Mouse (Mus musculus) embryonic facial prominence, embryonic 13.5 days (tissue): Measurements from ENCODE around the gene Igf2r. TPM values are rescaled to one million over a fixed set of nuclear protein-coding genes. Genes with fewer than 3 reads are reported as not detected.

Experiments
- ATAC-seq: fragments of 200-750 bp; cut with Nextera tagmentation; 2 replicates; pipeline ENCODE4 v1.8.0; 2017; ENCODE audit warnings: low read depth; ENCODE audit not compliant: insufficient number of reproducible peaks, insufficient read depth, low FRiP score, low TSS enrichment
- H3K27ac ChIP-seq: fragments of 300-500 bp; sonication (generic); 2 replicates; pipeline ENCODE4 v1.5.1; 2015; ENCODE audit warnings: moderate library complexity, mild to moderate bottlenecking, inconsistent platforms
- H3K27me3 ChIP-seq: fragments of 300-500 bp; sonication (generic); 2 replicates; pipeline ENCODE4 v1.6.1; 2015; ENCODE audit warnings: mild to moderate bottlenecking, inconsistent platforms
- H3K36me3 ChIP-seq: fragments of 300-500 bp; sonication (generic); 2 replicates; pipeline ENCODE4 v1.6.1; 2015; ENCODE audit warnings: mild to moderate bottlenecking, inconsistent platforms
- H3K4me1 ChIP-seq: fragments of 300-500 bp; sonication (generic); 2 replicates; pipeline ENCODE4 v1.6.1; 2015; ENCODE audit warnings: inconsistent platforms
- H3K4me2 ChIP-seq: fragments of 300-500 bp; sonication (generic); 2 replicates; pipeline ENCODE4 v1.6.1; 2015; ENCODE audit warnings: moderate library complexity, mild to moderate bottlenecking, inconsistent platforms
- H3K4me3 ChIP-seq: fragments of 300-500 bp; sonication (generic); 2 replicates; pipeline ENCODE4 v1.5.1; 2015; ENCODE audit warnings: mild to moderate bottlenecking, inconsistent platforms
- H3K9ac ChIP-seq: fragments of 300-500 bp; sonication (generic); 2 replicates; pipeline ENCODE4 v1.6.1; 2015; ENCODE audit warnings: mild to moderate bottlenecking, inconsistent platforms
- H3K9me3 ChIP-seq: fragments of 300-500 bp; sonication (generic); 2 replicates; pipeline ENCODE4 v1.6.1; 2016; ENCODE audit warnings: inconsistent platforms
- WGBS: fragments of 180-500 bp; shearing (Covaris S2); methylation state at CpG from one replicate; pipeline ENCODE4 v1.1.7; 2015; ENCODE audit warnings: mixed read lengths; 5-methylcytosine and 5-hydroxymethylcytosine counted together
- polyA plus RNA-seq: library from polyadenylated mRNA; unstranded; fragments of >200 nt; fragmentation: Nextera tagmentation; extraction: Ambion mirVana; gene quantifications from 2 replicates; pipeline ENCODE4 v1.2.1, GENCODE M21; 2015

Gene Igf2r
- polyA plus RNA-seq, 1 experiment from 2014 or later = 27.9 TPM

DNA sequence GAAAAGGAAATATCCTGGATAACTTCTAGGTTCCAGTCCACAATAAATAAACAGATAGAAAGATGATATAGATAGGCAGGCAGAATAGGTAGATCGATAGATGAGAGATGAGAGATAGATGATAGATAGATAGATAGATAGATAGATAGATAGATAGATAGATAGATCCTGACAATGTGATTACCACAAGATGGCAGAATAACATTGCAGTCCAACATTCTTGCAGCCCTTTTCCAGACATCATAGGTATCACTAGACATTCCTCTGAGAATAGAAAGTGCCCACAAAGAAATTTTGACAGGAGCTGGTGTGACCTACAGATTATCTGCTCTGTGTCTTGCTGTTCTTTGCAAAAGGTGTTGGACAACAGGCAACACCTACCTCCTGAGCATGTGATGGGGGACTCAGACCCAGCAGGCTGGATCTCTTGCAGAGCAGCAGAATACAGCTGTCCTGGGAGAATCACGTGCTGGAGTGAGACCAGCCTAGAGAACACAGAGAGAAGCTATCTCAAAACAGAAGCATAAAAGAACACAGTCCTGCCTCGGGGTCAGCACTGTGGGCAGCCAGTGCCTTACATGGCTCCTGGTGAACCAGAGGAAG lies 28.1 kb upstream of the Igf2r start:
- H3K27me3 ChIP-seq = no peaks in the 10 kb centered on the region
- no peak overlapping the region for H3K4me3 ChIP-seq
- 0 out of 2 replicates have a peak, but pooled peaks cover 5% of the 10 kb centered on the region for H3K36me3 ChIP-seq
- no peak overlapping the region for H3K27ac ChIP-seq
- WGBS = 70% methylated on average over 3 of the region's 3 CpGs
- H3K9me3 ChIP-seq = no peaks in the 10 kb centered on the region
- no peak overlapping the region for H3K9ac ChIP-seq
- ATAC-seq = no peak
- H3K4me1 ChIP-seq = peaks cover 29% of the 10 kb centered on the region
- H3K4me2 ChIP-seq = no peak overlapping the region

DNA sequence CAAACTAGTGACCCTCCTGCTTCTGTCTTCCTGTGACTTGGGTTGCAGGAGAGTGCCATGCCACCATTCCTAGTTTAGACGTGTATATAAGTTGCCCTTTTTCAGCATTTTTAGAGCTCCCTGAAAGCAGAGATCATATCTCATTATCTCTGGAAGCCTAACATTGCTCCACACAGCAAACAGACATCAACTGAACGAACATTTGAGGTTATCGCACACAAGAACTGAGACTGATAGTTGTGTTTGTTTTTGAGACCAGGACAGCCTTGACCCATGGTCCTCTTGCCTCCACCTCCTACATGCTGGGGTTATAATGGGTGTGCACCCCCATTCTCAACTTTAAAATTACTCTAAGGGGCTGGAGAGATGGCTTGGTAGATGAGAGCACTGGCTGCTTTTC lies 27.2 kb upstream of the Igf2r start:
- no peak for ATAC-seq
- 88% methylated on average over 3 of the region's 3 CpGs for WGBS
- Histone ChIP-seq H3K4me2 (no peak overlapping the region), H3K9me3 (no peaks in the 10 kb centered on the region), H3K4me1 (peaks cover 35% of the 10 kb centered on the region), H3K27me3 (no peaks in the 10 kb centered on the region), H3K9ac (no peak overlapping the region), H3K4me3 (no peak overlapping the region), H3K27ac (no peak overlapping the region), H3K36me3 (0 out of 2 replicates have a peak, but pooled peaks cover 5% of the 10 kb centered on the region)

DNA sequence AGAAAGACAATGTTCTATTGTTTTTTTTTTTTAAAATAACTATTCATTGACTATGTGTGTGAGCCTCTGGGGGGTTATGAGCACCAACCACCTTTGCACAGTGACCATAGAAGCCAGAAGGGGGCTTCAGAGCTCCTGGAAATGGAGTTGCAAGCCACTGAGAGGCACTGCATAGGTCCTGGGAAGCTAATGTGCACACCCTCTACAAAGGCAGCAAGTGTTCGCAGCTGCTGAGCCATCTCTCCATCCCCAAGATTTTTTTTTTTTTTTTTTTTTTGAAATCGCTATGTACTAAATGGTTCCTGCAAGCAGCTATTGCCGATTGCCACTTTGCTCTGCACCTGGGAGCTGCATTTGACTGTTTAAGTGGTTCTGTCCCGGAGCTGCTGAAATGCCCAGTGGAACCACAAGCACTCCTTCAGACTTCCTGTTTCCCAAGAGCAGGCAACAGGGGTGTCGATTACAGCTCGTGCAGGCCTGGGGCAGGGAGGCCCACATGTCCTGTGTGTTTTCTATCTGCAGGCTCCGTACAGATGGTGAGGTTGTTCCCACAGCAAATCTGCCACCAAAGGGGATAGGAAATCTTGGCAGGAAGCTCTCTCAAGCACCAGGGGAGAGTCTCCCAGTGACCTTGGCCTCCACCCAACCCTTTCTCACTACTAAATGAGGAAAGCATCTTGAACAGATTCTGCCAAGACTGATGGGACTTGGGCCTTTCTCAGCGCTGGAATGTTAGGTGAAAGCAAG lies 24.4 kb upstream of the Igf2r start:
- Histone ChIP-seq H3K27me3 (no peaks in the 10 kb centered on the region), H3K4me2 (peak overlapping the region; percentile 24; the same call in 1 of the 2 replicates), H3K4me1 (peaks cover 55% of the 10 kb centered on the region), H3K9ac (0 out of 2 replicates have a peak overlapping the region, but pooled peaks have one; percentile 40), H3K27ac (peak overlapping the region; percentile 92), H3K4me3 (no peak overlapping the region), H3K9me3 (no peaks in the 10 kb centered on the region), H3K36me3 (0 out of 2 replicates have a peak, but pooled peaks cover 5% of the 10 kb centered on the region)
- WGBS = 16% methylated on average over 8 of the region's 8 CpGs
- ATAC-seq = peak; percentile 26; the same call in 1 of the 2 replicates

DNA sequence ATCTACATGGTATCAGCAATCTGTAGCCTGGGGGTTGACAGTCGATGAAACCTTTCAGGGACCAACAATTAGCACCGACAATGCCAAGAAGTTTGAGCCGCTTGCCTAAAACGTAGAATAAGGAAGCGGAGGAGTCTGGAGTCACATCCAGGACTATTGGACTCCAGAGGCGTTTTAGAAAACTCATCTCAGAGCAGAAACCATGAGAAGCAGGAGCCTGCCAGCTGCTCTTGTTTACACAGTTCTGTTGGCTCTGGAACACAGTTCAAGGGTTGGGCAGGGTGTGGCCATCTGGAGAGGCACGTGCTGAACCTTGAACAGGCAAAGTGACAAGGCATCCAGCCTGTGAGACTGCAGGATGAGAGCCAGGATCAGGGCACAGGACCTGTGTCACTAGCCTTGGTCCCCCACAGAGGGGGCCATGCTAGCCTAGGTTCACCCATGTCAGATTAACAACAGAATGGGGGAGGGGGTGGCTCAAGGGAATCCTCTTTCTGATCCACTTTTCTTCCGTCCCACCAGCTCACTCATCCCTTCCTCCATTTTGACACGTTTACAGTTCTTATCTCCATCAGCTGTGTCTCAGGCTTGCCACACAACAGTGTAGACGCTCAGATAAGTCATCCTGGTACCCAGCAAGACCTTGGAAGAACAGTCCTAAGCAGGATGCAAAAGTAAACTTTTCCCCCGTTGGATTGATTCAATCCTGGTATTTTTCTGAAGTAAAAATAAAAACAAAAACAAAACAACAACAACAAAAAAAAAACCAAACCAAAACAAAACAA lies 23.1 kb upstream of the Igf2r start:
- H3K36me3 ChIP-seq = peaks cover 12% of the 10 kb centered on the region
- H3K27me3 ChIP-seq = no peaks in the 10 kb centered on the region
- no peak overlapping the region for H3K4me3 ChIP-seq
- no peak overlapping the region for H3K4me2 ChIP-seq
- H3K27ac ChIP-seq = peak overlapping the region; percentile 52
- H3K9me3 ChIP-seq = peaks cover 10% of the 10 kb centered on the region; the same call in 1 of the 2 replicates
- WGBS = 64% methylated on average over 11 of the region's 11 CpGs
- H3K9ac ChIP-seq = no peak overlapping the region
- ATAC-seq = no peak
- peaks cover 55% of the 10 kb centered on the region for H3K4me1 ChIP-seq

DNA sequence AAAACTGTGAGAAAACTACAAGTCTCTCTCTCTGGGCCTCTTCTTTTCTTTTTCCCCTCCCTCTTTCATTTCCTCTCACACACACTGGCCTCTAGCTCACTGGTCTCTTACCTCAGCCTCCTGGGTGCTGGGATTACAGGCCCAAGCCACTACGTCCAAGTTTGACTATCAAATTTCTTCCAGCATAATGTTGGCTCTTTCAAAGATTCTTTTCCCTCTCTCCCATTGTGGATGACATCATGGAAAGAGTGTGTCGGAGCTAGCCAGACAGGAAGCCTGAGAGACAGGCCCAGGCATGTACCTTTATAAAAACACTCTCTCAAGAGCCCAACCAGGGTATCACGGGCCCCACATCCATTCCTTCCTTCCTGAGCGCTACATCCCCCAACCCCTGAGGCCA lies 22.0 kb upstream of the Igf2r start:
- H3K9ac ChIP-seq = no peak overlapping the region
- peaks cover 20% of the 10 kb centered on the region for H3K36me3 ChIP-seq
- H3K27me3 ChIP-seq = no peaks in the 10 kb centered on the region
- H3K4me2 ChIP-seq = no peak overlapping the region
- H3K27ac ChIP-seq = peak overlapping the region; percentile 90
- peaks cover 55% of the 10 kb centered on the region for H3K4me1 ChIP-seq
- ATAC-seq = peak; percentile 52; the same call in 1 of the 2 replicates
- H3K4me3 ChIP-seq = no peak overlapping the region
- WGBS = 21% methylated on average over 4 of the region's 4 CpGs
- peaks cover 10% of the 10 kb centered on the region; the same call in 1 of the 2 replicates for H3K9me3 ChIP-seq

DNA sequence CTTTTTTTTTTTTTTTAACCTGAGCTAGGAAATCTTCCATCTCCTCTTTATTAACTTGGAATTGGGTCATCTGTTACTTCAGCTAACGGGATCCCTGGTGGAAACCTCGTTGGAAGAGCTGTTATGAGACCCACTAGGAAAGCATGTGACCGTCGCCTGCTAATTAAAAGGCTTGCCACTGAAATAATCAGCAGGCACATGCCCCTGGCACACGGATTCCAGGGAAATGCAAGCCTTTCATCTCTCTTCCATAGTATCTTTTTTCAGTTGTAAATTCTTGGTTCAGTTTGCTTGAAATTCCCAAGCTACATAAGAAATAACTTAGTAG lies 21.6 kb upstream of the Igf2r start:
- no peak for ATAC-seq
- H3K27ac ChIP-seq = peak overlapping the region; percentile 90
- H3K36me3 ChIP-seq = peaks cover 23% of the 10 kb centered on the region
- H3K4me1 ChIP-seq = peaks cover 52% of the 10 kb centered on the region
- H3K4me3 ChIP-seq = no peak overlapping the region
- 16% methylated on average over 5 of the region's 5 CpGs for WGBS
- H3K4me2 ChIP-seq = no peak overlapping the region
- peaks cover 10% of the 10 kb centered on the region; the same call in 1 of the 2 replicates for H3K9me3 ChIP-seq
- H3K27me3 ChIP-seq = no peaks in the 10 kb centered on the region
- H3K9ac ChIP-seq = no peak overlapping the region

DNA sequence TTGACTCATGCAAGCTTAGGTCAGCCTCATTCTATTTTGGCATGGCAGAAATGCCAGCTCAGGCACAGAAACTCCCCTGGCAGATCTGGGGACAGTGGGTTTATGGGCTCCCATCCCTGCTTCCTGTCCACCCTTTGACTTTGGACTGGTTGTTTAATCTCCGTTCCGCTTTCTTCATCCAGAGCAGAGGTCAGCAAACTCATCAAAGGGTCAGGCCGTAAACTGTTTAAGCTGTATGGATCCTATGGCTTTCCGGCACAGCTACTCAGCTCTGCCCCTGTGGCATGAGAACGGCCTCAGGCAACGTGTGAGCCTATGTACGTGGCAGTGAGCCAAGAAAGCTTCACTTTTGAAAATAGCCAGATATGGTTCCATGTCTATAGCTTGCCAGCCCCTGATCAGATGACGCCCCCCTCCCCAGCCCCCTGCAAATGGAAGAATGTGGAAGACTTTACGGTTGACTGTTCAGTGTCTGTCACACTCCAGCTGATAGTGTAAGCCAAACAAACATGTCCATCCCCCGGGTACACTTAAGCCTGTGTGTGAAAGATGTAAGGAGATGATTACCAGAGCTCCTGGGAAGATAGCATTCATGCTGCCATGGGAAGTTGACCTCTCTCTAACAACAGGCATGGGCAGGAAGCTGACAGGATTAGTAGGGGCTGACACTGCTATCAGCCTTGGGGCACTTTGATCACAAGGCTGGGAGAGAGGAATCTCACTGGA lies 21.1 kb upstream of the Igf2r start:
- peaks cover 10% of the 10 kb centered on the region; the same call in 1 of the 2 replicates for H3K9me3 ChIP-seq
- H3K27ac ChIP-seq = peak overlapping the region; percentile 90
- H3K4me2 ChIP-seq = no peak overlapping the region
- 7% methylated on average over 10 of the region's 10 CpGs for WGBS
- H3K27me3 ChIP-seq = no peaks in the 10 kb centered on the region
- peaks cover 50% of the 10 kb centered on the region for H3K4me1 ChIP-seq
- no peak overlapping the region for H3K4me3 ChIP-seq
- H3K9ac ChIP-seq = 0 out of 2 replicates have a peak overlapping the region, but pooled peaks have one; percentile 23
- peak; percentile 65 for ATAC-seq
- peaks cover 23% of the 10 kb centered on the region for H3K36me3 ChIP-seq

DNA sequence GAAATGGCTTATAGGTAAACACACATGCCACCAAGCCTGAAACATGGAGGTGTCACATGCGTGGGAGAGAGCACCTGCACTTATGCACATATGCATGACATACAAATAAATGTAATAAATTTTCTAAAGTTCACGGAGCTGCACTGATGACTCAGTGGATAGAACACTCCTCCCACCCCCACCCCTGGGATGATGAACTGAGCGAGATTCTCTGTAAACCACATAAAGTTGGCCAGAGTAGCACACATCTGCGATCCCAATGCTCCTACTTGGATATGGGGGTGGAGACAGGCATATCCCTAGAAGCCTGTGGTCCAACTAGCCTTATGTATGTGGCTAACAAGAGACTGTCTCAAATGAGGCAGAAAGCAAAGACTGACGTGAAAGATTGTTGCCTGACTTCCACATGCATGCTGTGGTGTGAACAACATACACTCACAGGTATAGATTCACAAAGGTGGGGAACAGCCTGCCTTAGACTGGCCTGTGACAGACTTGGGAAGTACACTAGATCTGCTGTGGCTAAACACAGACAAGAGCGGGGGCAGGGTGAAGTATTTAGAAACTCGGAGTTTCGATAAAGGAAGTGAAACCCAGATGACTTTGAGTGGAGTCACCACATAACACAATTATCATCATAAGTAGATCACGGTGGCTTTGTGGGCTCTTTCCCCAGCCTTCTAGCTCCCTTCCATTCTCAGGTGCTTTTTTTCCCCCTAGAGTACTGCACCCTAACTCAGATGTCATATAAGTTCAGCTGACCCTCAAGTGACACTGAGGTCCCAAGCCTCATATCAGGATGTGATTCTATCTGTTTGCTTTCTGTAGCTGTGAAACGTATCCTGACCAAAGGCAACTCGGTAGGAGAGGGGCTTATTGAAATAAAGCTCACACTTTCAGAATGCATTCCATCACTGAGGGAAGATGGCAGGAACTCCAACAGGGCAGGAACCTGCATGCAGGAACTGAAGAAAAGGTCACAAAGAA lies 13.7 kb upstream of the Igf2r start:
- Histone ChIP-seq H3K27ac (peak overlapping the region; percentile 73), H3K27me3 (no peaks in the 10 kb centered on the region), H3K9me3 (peaks cover 4% of the 10 kb centered on the region; the same call in 1 of the 2 replicates), H3K36me3 (peaks cover 16% of the 10 kb centered on the region), H3K4me1 (peaks cover 54% of the 10 kb centered on the region), H3K4me2 (peak overlapping the region; percentile 25; the same call in 1 of the 2 replicates), H3K4me3 (no peak overlapping the region), H3K9ac (no peak overlapping the region)
- 44% methylated on average over 11 of the region's 11 CpGs for WGBS
- no peak for ATAC-seq

DNA sequence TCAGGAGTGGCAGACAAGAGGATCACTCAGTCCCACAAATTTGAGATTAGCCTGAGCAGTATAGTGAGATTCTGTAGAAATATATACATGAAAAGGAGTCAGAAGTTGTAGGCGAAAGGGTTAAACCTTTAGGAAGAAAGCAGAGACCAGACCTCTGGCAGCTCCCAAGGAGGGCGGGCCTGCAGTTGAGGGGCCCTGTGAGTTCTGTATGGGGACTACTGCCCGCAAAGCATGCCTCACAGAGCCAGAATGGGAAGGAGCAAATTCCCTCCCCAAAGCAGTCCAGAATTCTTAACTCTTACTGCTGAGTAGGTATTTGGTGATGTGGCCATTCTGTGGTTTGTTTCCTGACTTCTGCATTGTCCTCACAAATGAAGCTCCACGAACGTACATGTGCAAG lies 11.6 kb upstream of the Igf2r start:
- no peaks in the 10 kb centered on the region for H3K27me3 ChIP-seq
- peak; percentile 74 for ATAC-seq
- H3K9me3 ChIP-seq = no peaks in the 10 kb centered on the region
- H3K36me3 ChIP-seq = peaks cover 9% of the 10 kb centered on the region
- H3K9ac ChIP-seq = no peak overlapping the region
- peak overlapping the region; percentile 23; the same call in 1 of the 2 replicates for H3K4me3 ChIP-seq
- H3K4me1 ChIP-seq = peaks cover 55% of the 10 kb centered on the region
- peak overlapping the region; percentile 51 for H3K4me2 ChIP-seq
- peak overlapping the region; percentile 95 for H3K27ac ChIP-seq
- 12% methylated on average over 5 of the region's 5 CpGs for WGBS

DNA sequence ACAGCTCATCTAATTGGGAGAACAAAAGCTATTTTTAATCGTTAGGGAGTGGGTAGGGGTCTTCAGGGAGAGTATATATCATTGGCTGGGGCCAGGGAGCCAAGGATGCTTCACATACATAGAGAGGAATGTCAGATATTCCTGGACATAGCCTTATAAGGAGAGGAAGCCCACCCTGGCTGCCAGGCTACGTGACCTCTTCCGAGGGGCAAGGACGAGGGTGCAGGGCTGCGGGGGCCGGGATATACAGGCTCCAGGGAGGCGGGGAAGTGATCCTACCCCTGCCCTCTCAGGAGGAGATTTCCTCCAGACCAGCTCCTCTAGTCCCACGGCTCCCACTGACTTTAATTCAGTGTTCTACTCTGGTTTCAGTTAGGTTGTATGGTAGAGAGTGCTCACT lies 10.7 kb upstream of the Igf2r start:
- Histone ChIP-seq H3K4me3 (no peak overlapping the region), H3K4me2 (peak overlapping the region; percentile 51), H3K27ac (peak overlapping the region; percentile 95), H3K27me3 (no peaks in the 10 kb centered on the region), H3K4me1 (peaks cover 55% of the 10 kb centered on the region), H3K36me3 (peaks cover 13% of the 10 kb centered on the region), H3K9me3 (no peaks in the 10 kb centered on the region), H3K9ac (no peak overlapping the region)
- no peak for ATAC-seq
- 15% methylated on average over 8 of the region's 8 CpGs for WGBS
